Mouse (Mus musculus): ENCODE results near the gene Rptn. TPM values are rescaled to one million over a fixed set of nuclear protein-coding genes. Genes with fewer than 3 reads are reported as not detected.

Rptn gene
- polyA plus RNA-seq (2014; fragmentation: Nextera tagmentation; extraction: Ambion mirVana): not detected in 2 replicates

- Histone ChIP-seq H3K4me3 (ENCODE audit: low read length) (no peak within 1 kb of the TSS), H3K9me3 (ENCODE audit: control insufficient read depth, low read length) (no peaks in the 10 kb centered on the region), H3K9ac (ENCODE audit: low read depth, low read length) (no peak within 1 kb of the TSS), H3K27ac (ENCODE audit: low read depth, low read length) (no peak within 1 kb of the TSS), H3K27me3 (ENCODE audit: control insufficient read depth, insufficient read depth, low read length) (no peaks in the 10 kb centered on the region), H3K4me2 (replicated peaks; ENCODE audit: low read depth, low read length) (no peak within 1 kb of the TSS), H3K36me3 (ENCODE audit: control insufficient read depth, insufficient read depth, low read length) (no peaks in the 10 kb centered on the region), H3K4me1 (ENCODE audit: control insufficient read depth, insufficient read depth, low read length) (no peaks in the 10 kb centered on the region)
- ATAC-seq (ENCODE audit: low FRiP score, low TSS enrichment): no peak
- 73% methylated on average over 2 of the region's 2 CpGs for WGBS
These were observed at the start of gene Rptn for GRCm38 (mm10) chr3:93393366-93393765. Gene Rptn (plus strand): TSS chr3:93393699.

- Histone ChIP-seq H3K4me3 (ENCODE audit: low read length) (no peak overlapping the region), H3K27me3 (ENCODE audit: control insufficient read depth, insufficient read depth, low read length) (no peaks in the 10 kb centered on the region), H3K27ac (ENCODE audit: low read depth, low read length) (no peak overlapping the region), H3K4me2 (replicated peaks; ENCODE audit: low read depth, low read length) (no peak overlapping the region), H3K9ac (ENCODE audit: low read depth, low read length) (no peak overlapping the region), H3K36me3 (ENCODE audit: control insufficient read depth, insufficient read depth, low read length) (no peaks in the 10 kb centered on the region), H3K4me1 (ENCODE audit: control insufficient read depth, insufficient read depth, low read length) (no peaks in the 10 kb centered on the region), H3K9me3 (ENCODE audit: control insufficient read depth, low read length) (no peaks in the 10 kb centered on the region)
- no peak for ATAC-seq (ENCODE audit: low FRiP score, low TSS enrichment)
- WGBS: 69% methylated on average over 2 of the region's 2 CpGs
These were observed 46.6 kb upstream of the Rptn start for GRCm38 (mm10) chr3:93346896-93347295.

- H3K4me2 ChIP-seq (replicated peaks; ENCODE audit: low read depth, low read length): no peak overlapping the region
- H3K9me3 ChIP-seq (ENCODE audit: control insufficient read depth, low read length): no peaks in the 10 kb centered on the region
- ATAC-seq (ENCODE audit: low FRiP score, low TSS enrichment): peak; percentile 70; the same call in 1 of the 2 replicates
- no peak overlapping the region for H3K27ac ChIP-seq (ENCODE audit: low read depth, low read length)
- no peaks in the 10 kb centered on the region for H3K27me3 ChIP-seq (ENCODE audit: control insufficient read depth, insufficient read depth, low read length)
- WGBS: 15% methylated on average over 7 of the region's 7 CpGs
- H3K36me3 ChIP-seq (ENCODE audit: control insufficient read depth, insufficient read depth, low read length): no peaks in the 10 kb centered on the region
- H3K4me1 ChIP-seq (ENCODE audit: control insufficient read depth, insufficient read depth, low read length): no peaks in the 10 kb centered on the region
- H3K4me3 ChIP-seq (ENCODE audit: low read length): no peak overlapping the region
- H3K9ac ChIP-seq (ENCODE audit: low read depth, low read length): no peak overlapping the region
These were observed 33.5 kb upstream of the Rptn start for GRCm38 (mm10) chr3:93360045-93360444.

GRCm38 (mm10) chr3:93361933-93362574, 31.4 kb upstream of the Rptn start:
- ATAC-seq (ENCODE audit: low FRiP score, low TSS enrichment): peak; percentile 84
- peak overlapping the region; percentile 9; the same call in 1 of the 2 replicates for H3K4me3 ChIP-seq (ENCODE audit: low read length)
- H3K4me1 ChIP-seq (ENCODE audit: control insufficient read depth, insufficient read depth, low read length): no peaks in the 10 kb centered on the region
- H3K4me2 ChIP-seq (replicated peaks; ENCODE audit: low read depth, low read length): peak overlapping the region; percentile 22; the same call in 1 of the 2 replicates
- H3K9me3 ChIP-seq (ENCODE audit: control insufficient read depth, low read length): no peaks in the 10 kb centered on the region
- H3K9ac ChIP-seq (ENCODE audit: low read depth, low read length): no peak overlapping the region
- no peaks in the 10 kb centered on the region for H3K27me3 ChIP-seq (ENCODE audit: control insufficient read depth, insufficient read depth, low read length)
- H3K36me3 ChIP-seq (ENCODE audit: control insufficient read depth, insufficient read depth, low read length): no peaks in the 10 kb centered on the region
- 8% methylated on average over 10 of the region's 10 CpGs for WGBS
- H3K27ac ChIP-seq (ENCODE audit: low read depth, low read length): no peak overlapping the region

GRCm38 (mm10) chr3:93366966-93367575, 26.4 kb upstream of the Rptn start:
- ATAC-seq (ENCODE audit: low FRiP score, low TSS enrichment): peak; percentile 51; the same call in 1 of the 2 replicates
- Histone ChIP-seq H3K4me2 (replicated peaks; ENCODE audit: low read depth, low read length) (no peak overlapping the region), H3K27ac (ENCODE audit: low read depth, low read length) (peak overlapping the region; percentile 34; the same call in 1 of the 2 replicates)

GRCm38 (mm10) chr3:93368171-93368570, 25.3 kb upstream of the Rptn start:
- Histone ChIP-seq H3K27ac (ENCODE audit: low read depth, low read length) (no peak overlapping the region; the same call in 1 of the 2 replicates), H3K27me3 (ENCODE audit: control insufficient read depth, insufficient read depth, low read length) (no peaks in the 10 kb centered on the region), H3K9me3 (ENCODE audit: control insufficient read depth, low read length) (no peaks in the 10 kb centered on the region), H3K9ac (ENCODE audit: low read depth, low read length) (no peak overlapping the region), H3K4me3 (ENCODE audit: low read length) (no peak overlapping the region), H3K36me3 (ENCODE audit: control insufficient read depth, insufficient read depth, low read length) (no peaks in the 10 kb centered on the region), H3K4me2 (replicated peaks; ENCODE audit: low read depth, low read length) (no peak overlapping the region), H3K4me1 (ENCODE audit: control insufficient read depth, insufficient read depth, low read length) (no peaks in the 10 kb centered on the region)
- no peak for ATAC-seq (ENCODE audit: low FRiP score, low TSS enrichment)
- WGBS: 34% methylated on average over 1 of the region's 1 CpGs

More at GRCm38 (mm10) chr3:93366966-93367575, 26.4 kb upstream of the Rptn start:
- Histone ChIP-seq H3K9ac (ENCODE audit: low read depth, low read length) (no peak overlapping the region), H3K9me3 (ENCODE audit: control insufficient read depth, low read length) (no peaks in the 10 kb centered on the region), H3K36me3 (ENCODE audit: control insufficient read depth, insufficient read depth, low read length) (no peaks in the 10 kb centered on the region), H3K4me3 (ENCODE audit: low read length) (no peak overlapping the region), H3K27me3 (ENCODE audit: control insufficient read depth, insufficient read depth, low read length) (no peaks in the 10 kb centered on the region), H3K4me1 (ENCODE audit: control insufficient read depth, insufficient read depth, low read length) (no peaks in the 10 kb centered on the region)
- 57% methylated on average over 3 of the region's 3 CpGs for WGBS

GRCm38 (mm10) chr3:93373416-93373815, 20.1 kb upstream of the Rptn start:
- Histone ChIP-seq H3K4me1 (ENCODE audit: control insufficient read depth, insufficient read depth, low read length) (no peaks in the 10 kb centered on the region), H3K27ac (ENCODE audit: low read depth, low read length) (no peak overlapping the region), H3K9ac (ENCODE audit: low read depth, low read length) (no peak overlapping the region), H3K4me2 (replicated peaks; ENCODE audit: low read depth, low read length) (no peak overlapping the region), H3K36me3 (ENCODE audit: control insufficient read depth, insufficient read depth, low read length) (no peaks in the 10 kb centered on the region), H3K4me3 (ENCODE audit: low read length) (no peak overlapping the region), H3K9me3 (ENCODE audit: control insufficient read depth, low read length) (no peaks in the 10 kb centered on the region), H3K27me3 (ENCODE audit: control insufficient read depth, insufficient read depth, low read length) (no peaks in the 10 kb centered on the region)
- WGBS: 77% methylated on average over 6 of the region's 6 CpGs
- no peak for ATAC-seq (ENCODE audit: low FRiP score, low TSS enrichment)

- H3K36me3 ChIP-seq (ENCODE audit: control insufficient read depth, insufficient read depth, low read length): no peaks in the 10 kb centered on the region
- ATAC-seq (ENCODE audit: low FRiP score, low TSS enrichment): no peak
- H3K9ac ChIP-seq (ENCODE audit: low read depth, low read length): no peak overlapping the region
- no peak overlapping the region for H3K4me3 ChIP-seq (ENCODE audit: low read length)
- no peaks in the 10 kb centered on the region for H3K9me3 ChIP-seq (ENCODE audit: control insufficient read depth, low read length)
- H3K27ac ChIP-seq (ENCODE audit: low read depth, low read length): no peak overlapping the region
- H3K4me1 ChIP-seq (ENCODE audit: control insufficient read depth, insufficient read depth, low read length): no peaks in the 10 kb centered on the region
- no peak overlapping the region for H3K4me2 ChIP-seq (replicated peaks; ENCODE audit: low read depth, low read length)
- 94% methylated on average over 1 of the region's 1 CpGs for WGBS
- no peaks in the 10 kb centered on the region for H3K27me3 ChIP-seq (ENCODE audit: control insufficient read depth, insufficient read depth, low read length)
These were observed 18.3 kb upstream of the Rptn start for GRCm38 (mm10) chr3:93375196-93375595.

- no peak overlapping the region for H3K9ac ChIP-seq (ENCODE audit: low read depth, low read length)
- no peaks in the 10 kb centered on the region for H3K27me3 ChIP-seq (ENCODE audit: control insufficient read depth, insufficient read depth, low read length)
- H3K36me3 ChIP-seq (ENCODE audit: control insufficient read depth, insufficient read depth, low read length): no peaks in the 10 kb centered on the region
- ATAC-seq (ENCODE audit: low FRiP score, low TSS enrichment): no peak
- H3K9me3 ChIP-seq (ENCODE audit: control insufficient read depth, low read length): no peaks in the 10 kb centered on the region
- H3K4me1 ChIP-seq (ENCODE audit: control insufficient read depth, insufficient read depth, low read length): no peaks in the 10 kb centered on the region
- no peak overlapping the region for H3K4me3 ChIP-seq (ENCODE audit: low read length)
- 90% methylated on average over 5 of the region's 5 CpGs for WGBS
- H3K27ac ChIP-seq (ENCODE audit: low read depth, low read length): no peak overlapping the region
- H3K4me2 ChIP-seq (replicated peaks; ENCODE audit: low read depth, low read length): no peak overlapping the region
These were observed 17.9 kb upstream of the Rptn start for GRCm38 (mm10) chr3:93375601-93376000.

Measured in kidney, embryonic 14.5 days (tissue).